Mouse (Mus musculus) c-Kit-positive CD71-positive TER-119-positive erythroid progenitor cells, embryonic 14.5 days (primary cell): Measurements from ENCODE around the gene Tdpoz1.
"Not testable (repeated sequence)": the region's sequence is repeated elsewhere in the genome, so short reads cannot be mapped to it uniquely, and the experiment has no call there.

Experiments
- DNase-seq: peaks from one replicate; pipeline ENCODE4 v3.0.0-alpha.2; 2013; ENCODE audit warnings: low spot score

The Tdpoz1 gene

DNA sequence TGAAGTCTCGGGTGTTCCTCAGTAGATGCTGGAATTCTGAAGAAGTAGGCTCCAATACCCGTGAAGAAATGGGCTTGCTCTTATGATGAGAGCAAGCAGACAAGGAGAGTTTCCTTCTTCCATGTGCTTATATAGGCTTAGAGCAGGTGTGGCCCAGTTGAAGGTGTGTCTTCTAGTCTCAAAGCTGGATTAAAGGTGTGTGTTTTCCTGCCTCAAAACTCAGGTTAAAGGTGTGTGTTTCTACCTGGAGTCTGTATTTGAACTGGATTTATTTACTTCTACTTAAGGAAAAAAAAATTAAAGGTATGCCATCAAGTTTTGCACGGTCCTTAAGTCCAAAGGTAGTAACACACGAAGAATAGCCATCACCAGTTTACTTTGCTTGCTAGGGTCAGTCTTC lies at the start of gene Tdpoz1:
Tdpoz1 (minus strand) TSS at position 101 of the 400 bp plus-strand sequence.
- not testable (repeated sequence) for DNase-seq

DNA sequence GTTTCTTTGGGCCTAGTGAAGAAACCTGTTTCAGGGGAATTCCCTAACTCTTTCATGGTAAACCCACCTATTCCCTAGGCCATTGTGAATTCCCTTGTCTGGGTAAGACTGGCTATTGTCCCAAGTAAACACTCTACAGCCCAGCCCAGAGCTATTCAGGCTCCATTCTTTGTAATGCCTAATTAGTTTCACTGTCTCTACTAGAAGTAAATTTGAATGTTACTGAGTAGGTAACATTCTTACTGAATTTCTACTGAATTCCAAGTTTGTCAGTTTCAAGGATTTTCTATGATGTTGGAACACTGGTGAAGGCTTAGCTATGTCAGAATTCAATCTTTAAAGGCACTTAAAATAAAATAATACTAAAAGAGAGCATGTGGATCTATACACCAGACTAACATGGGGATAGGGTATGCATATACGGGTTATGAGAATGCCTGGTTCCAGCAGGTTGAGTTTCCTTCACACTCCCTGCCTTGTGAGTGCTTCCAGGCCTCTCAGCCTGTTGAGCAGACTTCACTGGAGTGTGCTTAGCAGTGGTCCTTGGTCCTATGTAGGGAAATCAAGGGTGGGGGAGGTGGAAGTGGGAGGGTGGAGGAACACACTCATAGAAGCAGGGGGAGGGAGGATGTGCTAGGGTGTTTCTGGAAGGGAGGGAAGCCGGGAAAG lies 33.0 kb upstream of the Tdpoz1 start:
- DNase-seq, result not testable (repeated sequence)

DNA sequence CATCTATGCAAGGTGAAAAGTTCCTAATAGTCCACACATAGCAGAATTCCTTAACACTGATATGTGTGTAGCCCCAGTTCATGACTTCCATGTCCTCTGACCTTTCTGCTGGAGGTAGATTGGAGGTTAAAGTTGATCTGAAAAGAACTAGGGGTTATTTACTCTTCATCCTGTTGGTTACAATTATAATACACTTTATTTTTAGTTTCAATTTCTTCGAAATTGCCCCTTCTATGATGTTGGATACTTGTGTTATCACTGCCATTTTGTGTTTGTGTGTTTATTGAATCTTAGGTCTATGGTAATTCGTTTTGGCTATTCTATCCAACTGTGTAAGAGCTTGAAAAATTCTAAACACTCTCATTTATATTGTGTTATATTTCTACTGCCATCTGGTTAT lies 16.9 kb upstream of the Tdpoz1 start, which contains the start of gene Gm37596:
Gm37596 (minus strand) TSS at position 101 of the 400 bp plus-strand sequence.
- DNase-seq, result not testable (repeated sequence)

DNA sequence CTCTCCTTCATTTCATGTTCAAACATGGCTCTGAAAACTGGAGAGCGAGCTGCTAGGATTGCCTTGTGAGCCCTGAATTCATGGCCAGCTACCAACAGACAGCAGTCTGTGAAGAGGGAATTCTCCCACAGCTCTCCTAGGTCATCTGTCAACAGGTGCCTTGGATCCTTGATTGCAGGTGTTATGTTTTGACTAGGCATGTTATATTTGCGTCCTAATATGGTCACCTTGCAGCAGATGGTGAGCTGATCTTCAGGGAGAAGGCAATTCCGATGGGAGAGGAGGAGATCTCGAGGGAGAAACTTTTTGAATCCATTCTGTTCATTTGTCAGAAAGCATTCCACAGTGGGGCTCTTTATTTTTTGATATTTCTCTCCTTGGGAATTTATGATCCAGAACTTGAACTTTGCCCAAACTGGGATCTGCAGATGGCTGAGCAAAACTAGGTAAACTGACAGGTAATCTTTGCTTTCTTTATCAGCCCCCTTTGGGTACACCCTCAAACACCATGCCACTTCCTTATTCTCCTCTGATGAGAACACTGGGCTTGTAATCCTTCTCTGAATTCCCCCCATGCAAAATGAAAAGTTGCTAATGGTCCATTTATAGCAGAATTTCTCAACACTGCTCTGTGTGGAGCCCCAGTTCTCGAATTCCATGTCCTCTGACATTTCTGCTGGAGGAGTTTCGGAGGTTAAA lies 5.2 kb downstream of the Tdpoz1 start:
- DNase-seq, result not testable (repeated sequence)

DNA sequence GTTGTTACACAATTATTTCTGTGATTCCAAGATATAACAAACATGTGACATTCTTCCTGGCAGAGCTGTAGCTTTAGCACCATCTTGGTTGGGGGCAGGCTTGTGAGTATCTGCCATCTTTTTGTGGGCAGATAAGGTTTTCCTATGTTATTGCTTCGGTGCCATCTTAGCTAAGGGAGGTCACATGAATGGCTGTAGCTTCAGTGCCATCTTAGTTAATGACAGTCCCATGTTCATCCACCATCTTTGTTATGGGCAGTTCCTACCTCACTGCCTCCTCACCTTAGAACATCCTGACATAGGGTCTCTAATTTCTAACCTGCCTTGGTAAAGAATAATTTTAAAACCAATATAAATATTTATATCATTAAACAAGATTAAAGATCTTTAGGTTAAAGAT lies 21.9 kb downstream of the Tdpoz1 start:
- no peak for DNase-seq

DNA sequence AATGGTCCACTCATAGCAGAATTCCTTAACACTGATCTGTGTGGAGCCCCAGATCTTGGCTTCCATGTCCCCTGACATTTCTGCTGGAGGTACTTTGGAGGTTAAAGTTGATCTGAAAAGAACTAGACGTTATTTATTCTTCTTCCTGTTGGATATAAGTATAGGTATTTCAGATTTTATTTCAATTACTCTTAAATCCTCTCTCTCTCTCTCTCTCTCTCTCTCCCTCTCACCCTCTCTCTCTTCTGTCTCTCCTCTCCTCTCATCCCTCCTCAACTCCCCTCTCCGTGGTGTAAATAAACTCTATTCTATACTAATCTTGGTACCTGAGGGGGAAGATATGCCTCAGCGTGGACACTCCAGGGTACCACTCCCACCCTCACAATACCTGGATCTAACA lies 23.5 kb downstream of the Tdpoz1 start, which contains the start of gene Tdpoz2:
Tdpoz2 (minus strand) TSS at position 101 of the 400 bp plus-strand sequence.
- no peak for DNase-seq

DNA sequence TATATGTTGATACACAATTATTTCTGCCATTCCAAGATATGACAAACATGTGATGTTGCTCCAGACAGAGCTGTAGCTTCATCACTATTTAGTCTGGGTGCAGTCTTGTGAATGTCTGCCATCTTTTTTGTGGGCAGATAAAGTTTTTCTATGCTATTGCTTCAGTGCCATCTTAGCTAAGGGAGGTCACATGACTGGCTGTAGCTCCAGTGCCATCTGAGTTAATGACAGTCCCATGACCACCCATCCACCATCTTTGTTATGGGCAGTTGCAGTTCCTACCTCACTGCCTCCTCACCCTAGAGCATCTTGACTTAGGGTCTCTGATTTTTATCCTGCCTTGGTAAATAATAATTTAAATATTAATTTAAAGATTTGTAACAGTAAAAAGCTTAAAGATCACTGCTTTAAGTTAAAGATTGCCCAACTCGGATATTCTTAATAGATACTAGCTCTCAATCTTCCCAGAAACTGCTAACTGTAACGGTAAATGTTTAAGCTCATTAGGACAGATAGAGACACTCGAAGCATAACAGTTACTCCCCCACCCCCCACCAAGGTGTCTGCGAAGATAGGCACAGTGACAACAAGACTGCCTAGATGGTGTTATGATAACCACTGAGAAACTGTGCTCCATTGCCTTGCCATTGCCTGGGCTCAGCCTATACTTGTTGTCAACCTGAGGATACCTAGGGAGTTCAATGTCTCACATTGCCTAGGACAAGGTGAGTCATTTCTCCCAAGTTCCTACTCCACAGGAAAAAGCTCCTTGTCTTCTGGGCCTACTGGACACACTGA lies 45.0 kb downstream of the Tdpoz1 start:
- not testable (repeated sequence) for DNase-seq
